Mouse (Mus musculus) right cerebral cortex, postnatal 36 days (tissue): ENCODE measurements around the gene Serpinb7.

Experiments used
- DNase-seq, 2 experiments: peaks; one replicate each; pipeline ENCODE4 v3.0.0; 2022; ENCODE audit warnings: low spot score in 2 of 2, mixed read lengths in 1 of 2

The Serpinb7 gene

GRCm38 (mm10) chr1:107399355-107399754, at the start of gene Serpinb7:
Serpinb7 (plus strand) TSS chr1:107399655.
- DNase-seq: no peak

- DNase-seq: no peak
Observed at GRCm38 (mm10) chr1:107350392-107350791, 49.1 kb upstream of the Serpinb7 start.

GRCm38 (mm10) chr1:107351115-107351514, 48.3 kb upstream of the Serpinb7 start:
- DNase-seq: no peak

GRCm38 (mm10) chr1:107353046-107353445, 46.4 kb upstream of the Serpinb7 start:
- no peak for DNase-seq

GRCm38 (mm10) chr1:107360898-107361297, 38.6 kb upstream of the Serpinb7 start, which contains the start of gene Serpinb11:
Serpinb11 (plus strand) TSS chr1:107361198.
- DNase-seq: no peak

- DNase-seq: no peak
Observed at GRCm38 (mm10) chr1:107365973-107366372, 33.5 kb upstream of the Serpinb7 start.

- no peak for DNase-seq
Observed at GRCm38 (mm10) chr1:107368944-107369343, 30.5 kb upstream of the Serpinb7 start.

GRCm38 (mm10) chr1:107376952-107377351, 22.5 kb upstream of the Serpinb7 start:
- DNase-seq: no peak

- no peak for DNase-seq
Observed at GRCm38 (mm10) chr1:107378368-107378767, 21.1 kb upstream of the Serpinb7 start.

- no peak for DNase-seq
Observed at GRCm38 (mm10) chr1:107381491-107381890, 18.0 kb upstream of the Serpinb7 start.

GRCm38 (mm10) chr1:107382404-107382803, 17.1 kb upstream of the Serpinb7 start:
- DNase-seq: no peak

GRCm38 (mm10) chr1:107384532-107384931, 14.9 kb upstream of the Serpinb7 start:
- DNase-seq: peak in 1 of 2 experiments; percentile 3

GRCm38 (mm10) chr1:107389753-107390152, 9.7 kb upstream of the Serpinb7 start:
- DNase-seq: no peak

GRCm38 (mm10) chr1:107397481-107397880, 2.0 kb upstream of the Serpinb7 start:
- DNase-seq: no peak

- no peak for DNase-seq
Observed at GRCm38 (mm10) chr1:107402082-107402481, 2.6 kb downstream of the Serpinb7 start.

- DNase-seq: no peak
Observed at GRCm38 (mm10) chr1:107414650-107415049, 15.2 kb downstream of the Serpinb7 start.

- no peak for DNase-seq
Observed at GRCm38 (mm10) chr1:107422487-107422886, 23.0 kb downstream of the Serpinb7 start.

- no peak for DNase-seq
Observed at GRCm38 (mm10) chr1:107431253-107431652, 31.8 kb downstream of the Serpinb7 start.

- DNase-seq: no peak
Observed at GRCm38 (mm10) chr1:107435528-107435927, 36.1 kb downstream of the Serpinb7 start.

- no peak for DNase-seq
Observed at GRCm38 (mm10) chr1:107439462-107439861, 40.0 kb downstream of the Serpinb7 start.

GRCm38 (mm10) chr1:107445352-107445751, 45.9 kb downstream of the Serpinb7 start:
- no peak for DNase-seq

- no peak for DNase-seq
Observed at GRCm38 (mm10) chr1:107447228-107447931, 47.9 kb downstream of the Serpinb7 start.

- DNase-seq: no peak
Observed at GRCm38 (mm10) chr1:107479909-107480308, 80.5 kb downstream of the Serpinb7 start.

- DNase-seq: peak; percentile 65 to 74
Observed at GRCm38 (mm10) chr1:107481452-107481851, 82.0 kb downstream of the Serpinb7 start.
